Mouse (Mus musculus) embryonic facial prominence, embryonic 12.5 days (tissue): ENCODE measurements at regions not wholly inside any gene's neighbourhood (a gene's known extent, or its start where the extent isn't known, plus 50 kb on each side); places are given as distances from the start of the nearest gene placed in this dataset.
"Not testable (repeated sequence)": the region's sequence is repeated elsewhere in the genome, so short reads cannot be mapped to it uniquely, and the experiment has no call there.

Source experiments
- ATAC-seq: fragments of 200-750 bp; cut with Nextera tagmentation; 2 replicates; pipeline ENCODE4 v1.8.0; 2017; ENCODE audit not compliant: insufficient number of reproducible peaks, insufficient read depth, low FRiP score, low TSS enrichment
- H3K27ac ChIP-seq: fragments of 300-500 bp; sonication (generic); 2 replicates; pipeline ENCODE4 v1.5.1; 2016; ENCODE audit warnings: mild to moderate bottlenecking
- H3K27me3 ChIP-seq: fragments of 300-500 bp; sonication (generic); 2 replicates; pipeline ENCODE4 v1.6.1; 2016; ENCODE audit warnings: mild to moderate bottlenecking, moderate library complexity
- H3K36me3 ChIP-seq: fragments of 300-500 bp; sonication (generic); 2 replicates; pipeline ENCODE4 v1.6.1; 2016; ENCODE audit warnings: mild to moderate bottlenecking
- H3K4me1 ChIP-seq: fragments of 300-500 bp; sonication (generic); 2 replicates; pipeline ENCODE4 v1.6.1; 2016
- H3K4me2 ChIP-seq: fragments of 300-500 bp; sonication (generic); replicated peaks from 2 replicates; pipeline ENCODE4 v1.6.1; 2016; ENCODE audit warnings: mild to moderate bottlenecking, moderate library complexity
- H3K4me3 ChIP-seq: fragments of 300-500 bp; sonication (generic); 2 replicates; pipeline ENCODE4 v1.5.1; 2016; ENCODE audit warnings: mild to moderate bottlenecking
- H3K9ac ChIP-seq: fragments of 300-500 bp; sonication (generic); 2 replicates; pipeline ENCODE4 v1.6.1; 2016; ENCODE audit warnings: mild to moderate bottlenecking, moderate library complexity
- H3K9me3 ChIP-seq: fragments of 300-500 bp; sonication (generic); 2 replicates; pipeline ENCODE4 v1.6.1; 2016; ENCODE audit warnings: mild to moderate bottlenecking, moderate library complexity
- WGBS: fragments of 180-500 bp; shearing (Covaris S2); methylation state at CpG from one replicate; pipeline ENCODE4 v1.1.7; 2016; 5-methylcytosine and 5-hydroxymethylcytosine counted together

DNA sequence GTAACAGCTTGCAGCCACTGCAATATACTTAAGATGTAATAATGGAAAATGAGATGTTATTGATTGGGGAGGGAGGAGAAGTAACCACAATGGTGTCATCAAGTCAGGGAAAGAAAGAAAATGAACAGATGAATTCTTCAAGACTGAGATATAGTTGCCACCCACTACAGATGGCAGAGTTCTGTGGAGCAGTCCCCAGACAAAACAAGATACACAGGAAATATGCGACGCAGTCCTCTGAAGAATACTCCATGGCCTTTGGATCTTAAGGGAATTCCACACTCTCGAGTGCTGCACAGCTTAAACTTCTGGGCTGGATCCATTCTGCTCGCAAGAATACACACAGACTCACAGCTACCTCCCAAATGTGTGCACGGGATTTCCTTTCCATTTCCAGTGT lies 113.4 kb downstream of the Sox4 start:
- H3K9ac ChIP-seq, result no peak overlapping the region
- no peak overlapping the region for H3K4me3 ChIP-seq
- ATAC-seq, result no peak
- no peak overlapping the region for H3K27ac ChIP-seq
- peaks cover 26% of the 10 kb centered on the region for H3K4me1 ChIP-seq
- 68% methylated on average over 5 of the region's 5 CpGs for WGBS
- H3K27me3 ChIP-seq, result no peaks in the 10 kb centered on the region
- no peaks in the 10 kb centered on the region for H3K9me3 ChIP-seq
- H3K36me3 ChIP-seq, result no peaks in the 10 kb centered on the region
- no peak overlapping the region for H3K4me2 ChIP-seq

DNA sequence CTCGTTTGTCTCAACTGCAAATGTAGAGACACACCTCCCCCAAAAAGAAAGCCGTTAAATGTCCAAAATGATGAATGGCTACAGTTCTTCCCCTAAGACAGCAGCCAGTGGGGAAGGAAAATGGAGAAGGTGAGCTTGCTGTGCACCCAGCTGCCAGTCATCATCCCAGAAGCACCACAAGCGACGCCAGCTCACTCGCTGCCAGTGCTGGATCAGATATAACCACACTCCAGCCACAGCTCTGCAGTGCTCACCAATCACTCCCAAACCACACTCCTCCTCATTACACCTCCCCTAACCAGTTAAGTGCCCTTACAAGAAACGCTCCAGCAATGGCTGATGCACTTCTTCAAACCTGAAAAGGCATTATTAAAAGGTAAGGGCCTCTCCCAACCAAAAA lies 114.4 kb downstream of the Sox4 start:
- H3K27me3 ChIP-seq, result no peaks in the 10 kb centered on the region
- no peak overlapping the region for H3K4me3 ChIP-seq
- H3K9me3 ChIP-seq, result no peaks in the 10 kb centered on the region
- no peaks in the 10 kb centered on the region for H3K36me3 ChIP-seq
- H3K9ac ChIP-seq, result no peak overlapping the region
- H3K27ac ChIP-seq, result 0 out of 2 replicates have a peak overlapping the region, but pooled peaks have one; percentile 30
- WGBS, result 47% methylated on average over 6 of the region's 6 CpGs
- no peak for ATAC-seq
- H3K4me1 ChIP-seq, result peaks cover 21% of the 10 kb centered on the region
- no peak overlapping the region for H3K4me2 ChIP-seq

DNA sequence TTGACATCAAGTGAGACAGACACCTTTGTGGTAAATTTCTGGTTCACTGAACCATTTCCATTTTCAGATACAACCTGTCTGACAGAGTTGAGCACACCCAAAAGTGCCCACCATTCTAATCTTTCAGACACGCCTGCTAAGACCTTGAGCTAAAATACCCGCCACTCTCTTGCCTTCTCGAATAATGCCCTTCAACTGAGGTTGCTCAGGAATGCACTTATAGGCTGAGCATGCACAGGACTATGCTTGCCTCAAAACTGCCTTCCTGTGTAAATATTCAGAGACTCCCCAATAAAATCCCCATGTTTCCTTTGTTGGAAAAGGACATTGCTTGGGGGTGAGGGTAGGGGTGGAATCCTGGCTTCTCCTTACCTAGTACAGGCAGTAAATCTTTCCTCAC lies 115.3 kb downstream of the Sox4 start:
- no peaks in the 10 kb centered on the region for H3K36me3 ChIP-seq
- H3K4me2 ChIP-seq, result no peak overlapping the region
- no peak overlapping the region for H3K27ac ChIP-seq
- no peaks in the 10 kb centered on the region for H3K9me3 ChIP-seq
- ATAC-seq, result no peak
- no peak overlapping the region for H3K4me3 ChIP-seq
- peaks cover 21% of the 10 kb centered on the region for H3K4me1 ChIP-seq
- WGBS, result 62% methylated on average over 3 of the region's 3 CpGs
- H3K27me3 ChIP-seq, result no peaks in the 10 kb centered on the region
- H3K9ac ChIP-seq, result no peak overlapping the region

DNA sequence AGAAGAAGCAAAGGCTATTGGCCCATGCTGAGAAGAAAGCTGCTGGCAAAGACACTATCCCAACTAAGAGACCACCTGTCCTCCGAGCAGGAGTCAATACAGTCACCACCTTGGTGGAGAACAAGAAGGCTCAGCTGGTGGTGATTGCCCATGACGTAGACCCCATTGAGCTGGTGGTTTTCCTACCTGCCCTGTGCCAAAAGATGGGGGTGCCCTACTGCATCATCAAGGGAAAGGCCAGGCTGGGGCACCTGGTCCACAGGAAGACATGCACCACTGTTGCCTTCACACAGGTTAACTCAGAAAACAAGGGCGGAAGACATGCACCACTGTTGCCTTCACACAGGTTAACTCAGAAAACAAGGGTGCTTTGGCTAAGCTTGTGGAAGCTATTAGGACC lies 116.3 kb downstream of the Sox4 start:
- not testable (repeated sequence) for H3K27me3 ChIP-seq, H3K27ac ChIP-seq, H3K9ac ChIP-seq, H3K4me3 ChIP-seq, ATAC-seq, H3K9me3 ChIP-seq, H3K36me3 ChIP-seq, H3K4me2 ChIP-seq
- WGBS, result 93% methylated on average over 3 of the region's 3 CpGs
- H3K4me1 ChIP-seq, result peaks cover 26% of the 10 kb centered on the region

DNA sequence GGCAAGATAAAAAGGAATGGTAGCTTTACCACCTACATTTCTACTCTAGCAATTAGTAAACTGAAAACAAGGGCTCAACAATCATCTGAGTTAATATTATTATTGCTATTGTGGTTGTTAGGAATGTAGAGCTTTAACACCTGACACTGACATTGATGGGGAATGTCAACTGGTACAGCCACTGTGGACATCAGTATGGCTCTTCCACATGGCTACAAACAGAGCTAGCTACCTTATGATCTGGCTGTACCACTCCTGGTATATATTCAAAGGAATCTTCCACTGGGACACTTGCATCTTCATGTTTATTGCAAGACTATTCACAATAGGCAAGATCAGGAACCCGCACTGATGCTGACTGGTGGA lies 119.8 kb downstream of the Sox4 start:
- no peaks in the 10 kb centered on the region for H3K9me3 ChIP-seq
- no peak overlapping the region for H3K9ac ChIP-seq
- H3K4me1 ChIP-seq, result peaks cover 26% of the 10 kb centered on the region
- WGBS, result 96% methylated on average over 1 of the region's 1 CpGs
- no peak overlapping the region for H3K4me2 ChIP-seq
- H3K27ac ChIP-seq, result no peak overlapping the region
- H3K36me3 ChIP-seq, result no peaks in the 10 kb centered on the region
- ATAC-seq, result no peak
- no peaks in the 10 kb centered on the region for H3K27me3 ChIP-seq
- H3K4me3 ChIP-seq, result no peak overlapping the region

DNA sequence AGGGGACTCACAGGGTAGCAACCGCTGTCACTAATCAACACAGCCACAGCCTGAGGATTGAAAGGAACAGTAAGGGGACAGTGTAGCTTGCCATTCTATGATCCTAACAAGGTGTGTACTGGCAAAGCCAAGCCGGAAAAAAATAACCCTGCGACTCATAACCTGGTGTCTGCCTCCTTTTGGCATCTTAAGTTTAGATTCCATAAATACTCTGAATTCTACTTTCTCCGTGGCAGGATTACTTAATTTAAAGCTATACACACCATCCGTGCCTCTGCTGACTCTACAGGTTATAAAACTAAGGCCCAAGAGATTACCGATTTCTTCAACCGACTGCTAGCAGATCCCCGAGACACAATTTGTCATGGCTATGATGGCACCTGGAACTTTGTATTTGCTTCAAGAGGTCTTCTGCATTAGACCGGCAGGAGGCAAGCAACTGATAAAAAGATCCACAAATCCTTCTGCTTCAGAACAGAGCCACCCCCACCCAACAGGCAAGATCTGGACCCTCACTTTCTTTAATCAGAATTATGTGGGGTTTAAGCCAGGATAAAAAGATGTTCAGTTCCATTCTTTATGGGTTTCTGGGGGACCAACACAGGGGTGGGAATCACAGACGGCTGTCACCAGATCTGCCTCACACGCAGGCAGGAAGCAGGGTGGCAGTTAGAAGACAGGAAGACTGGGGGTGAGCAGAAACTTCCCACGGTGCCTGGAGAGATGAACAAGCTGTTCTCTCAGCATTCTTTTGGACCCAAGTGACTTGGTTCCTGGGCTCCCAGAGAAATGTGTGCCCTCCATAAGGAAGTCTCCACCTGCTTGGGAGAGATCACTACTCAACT lies 120.4 kb downstream of the Sox4 start:
- Histone ChIP-seq H3K4me3 (no peak overlapping the region), H3K4me2 (no peak overlapping the region), H3K9ac (no peak overlapping the region), H3K4me1 (peaks cover 26% of the 10 kb centered on the region), H3K27ac (0 out of 2 replicates have a peak overlapping the region, but pooled peaks have one; percentile 23), H3K27me3 (no peaks in the 10 kb centered on the region), H3K36me3 (no peaks in the 10 kb centered on the region), H3K9me3 (no peaks in the 10 kb centered on the region)
- WGBS, result 52% methylated on average over 12 of the region's 12 CpGs
- ATAC-seq, result no peak

DNA sequence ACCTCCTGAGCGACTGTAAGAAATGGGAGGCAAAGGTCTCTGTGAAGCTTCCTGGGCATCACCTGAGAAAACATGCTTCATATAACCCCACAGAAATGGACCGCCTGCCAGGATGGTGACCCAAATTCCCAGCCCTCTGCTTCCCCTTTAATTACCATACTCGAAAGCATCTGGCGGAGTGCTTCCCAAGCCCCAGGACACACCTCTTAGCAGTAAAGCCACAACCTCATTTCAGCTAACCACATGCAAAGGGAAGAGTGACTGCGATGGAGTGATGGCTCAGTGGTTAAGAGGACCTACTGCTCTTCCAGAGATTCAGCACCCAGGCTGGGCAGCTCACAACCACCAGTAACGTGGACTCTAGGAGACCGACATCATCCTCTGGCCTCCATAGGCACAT lies 127.2 kb downstream of the Sox4 start:
- peaks cover 28% of the 10 kb centered on the region for H3K4me1 ChIP-seq
- ATAC-seq, result no peak

DNA sequence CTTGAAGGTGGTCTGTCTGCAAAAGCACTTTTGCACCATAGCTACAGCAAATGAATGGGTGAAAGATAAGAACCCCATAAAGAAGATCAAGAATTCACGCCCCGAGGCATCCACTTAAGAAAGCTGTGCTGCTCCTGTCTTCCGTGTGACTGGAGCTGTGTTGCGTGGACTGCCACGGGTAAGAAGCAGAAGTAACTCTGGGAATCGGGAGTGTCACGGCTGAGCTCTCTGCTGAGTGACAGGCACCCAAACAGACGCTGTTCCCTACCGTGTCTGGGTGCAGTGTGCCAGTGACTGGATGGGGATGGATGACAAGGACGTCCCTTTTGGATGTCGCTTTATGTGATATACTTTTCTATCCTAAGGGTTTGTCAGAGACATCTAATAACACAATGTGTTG lies 129.5 kb downstream of the Sox4 start:
- Histone ChIP-seq H3K27ac (no peak overlapping the region), H3K4me1 (peaks cover 19% of the 10 kb centered on the region; the same call in 1 of the 2 replicates), H3K36me3 (peaks cover 4% of the 10 kb centered on the region; the same call in 1 of the 2 replicates), H3K27me3 (no peaks in the 10 kb centered on the region), H3K4me3 (no peak overlapping the region), H3K9me3 (no peaks in the 10 kb centered on the region), H3K4me2 (no peak overlapping the region), H3K9ac (no peak overlapping the region)
- no peak for ATAC-seq
- 49% methylated on average over 11 of the region's 11 CpGs for WGBS

More for the DNA sequence above, 127.2 kb downstream of the Sox4 start:
- H3K27ac ChIP-seq, result no peak overlapping the region
- H3K4me3 ChIP-seq, result no peak overlapping the region
- H3K36me3 ChIP-seq, result no peaks in the 10 kb centered on the region
- no peak overlapping the region for H3K9ac ChIP-seq
- WGBS, result 82% methylated on average over 7 of the region's 7 CpGs
- H3K4me2 ChIP-seq, result no peak overlapping the region
- no peaks in the 10 kb centered on the region for H3K9me3 ChIP-seq
- no peaks in the 10 kb centered on the region for H3K27me3 ChIP-seq

DNA sequence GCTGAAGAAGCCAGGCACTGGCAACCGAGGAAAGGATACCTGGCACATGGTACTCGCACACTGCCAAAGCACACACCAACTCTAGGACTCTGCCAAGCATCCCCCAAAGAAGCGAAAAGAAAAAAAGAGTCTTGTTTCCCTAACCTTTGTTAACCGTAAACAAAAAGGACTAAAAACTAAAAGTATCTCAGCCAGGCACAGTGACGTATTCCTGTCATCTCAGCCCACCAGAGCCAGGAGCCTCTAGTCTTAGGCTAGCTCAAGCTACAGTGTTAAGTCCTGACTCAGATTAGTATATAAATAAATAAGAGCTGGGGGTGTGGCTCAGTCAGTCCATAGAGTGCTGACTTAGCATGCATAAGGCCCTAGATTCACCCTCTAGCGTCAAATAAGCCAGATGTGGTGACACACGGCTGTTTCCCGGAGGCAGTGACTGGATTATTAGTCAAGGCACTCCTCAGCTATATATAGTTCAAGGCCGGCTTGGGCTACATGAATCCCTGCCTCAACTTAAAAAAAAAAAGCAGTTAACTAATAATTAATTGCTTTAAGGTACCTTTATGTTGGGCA lies 130.1 kb downstream of the Sox4 start:
- Histone ChIP-seq H3K27ac (no peak overlapping the region), H3K36me3 (peaks cover 6% of the 10 kb centered on the region; the same call in 1 of the 2 replicates), H3K4me1 (peaks cover 19% of the 10 kb centered on the region; the same call in 1 of the 2 replicates), H3K4me2 (no peak overlapping the region), H3K4me3 (no peak overlapping the region), H3K9me3 (no peaks in the 10 kb centered on the region), H3K27me3 (no peaks in the 10 kb centered on the region), H3K9ac (no peak overlapping the region)
- 78% methylated on average over 9 of the region's 9 CpGs for WGBS
- no peak for ATAC-seq

DNA sequence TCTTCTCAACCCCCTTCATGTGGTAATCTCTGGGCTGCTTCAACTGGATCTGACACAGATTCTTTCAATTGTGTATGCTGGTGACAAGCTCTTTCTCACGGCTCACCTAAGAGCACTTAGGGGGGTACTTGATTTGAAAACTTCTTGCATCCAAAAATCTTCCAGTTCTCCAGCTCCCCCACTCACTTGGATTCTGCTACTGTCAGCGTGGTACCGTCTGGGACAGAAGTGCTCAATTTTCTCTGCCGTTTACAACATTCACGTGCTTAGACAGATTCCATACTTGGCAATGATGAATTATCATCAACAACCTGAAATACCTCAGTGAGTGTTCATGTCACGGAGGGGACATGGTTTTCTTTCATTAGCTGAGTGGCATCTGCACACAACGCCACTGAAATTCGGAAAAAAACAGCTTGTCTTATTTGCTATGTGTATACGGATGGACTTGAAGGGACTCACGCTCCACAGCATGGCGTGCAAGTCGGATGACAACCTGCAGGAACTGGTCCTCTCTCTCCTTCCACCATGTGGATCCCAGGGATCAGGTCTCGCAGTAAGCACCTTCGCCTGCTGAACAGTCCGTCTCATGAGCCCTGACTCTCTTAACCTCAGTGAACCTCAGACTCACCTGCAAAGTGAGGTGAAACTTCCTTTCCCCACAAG lies 132.5 kb downstream of the Sox4 start:
- Histone ChIP-seq H3K27me3 (no peaks in the 10 kb centered on the region), H3K4me1 (peaks cover 15% of the 10 kb centered on the region; the same call in 1 of the 2 replicates), H3K36me3 (peaks cover 6% of the 10 kb centered on the region; the same call in 1 of the 2 replicates), H3K4me2 (no peak overlapping the region), H3K9me3 (no peaks in the 10 kb centered on the region), H3K4me3 (no peak overlapping the region), H3K27ac (no peak overlapping the region), H3K9ac (no peak overlapping the region)
- 77% methylated on average over 15 of the region's 15 CpGs for WGBS
- no peak for ATAC-seq

DNA sequence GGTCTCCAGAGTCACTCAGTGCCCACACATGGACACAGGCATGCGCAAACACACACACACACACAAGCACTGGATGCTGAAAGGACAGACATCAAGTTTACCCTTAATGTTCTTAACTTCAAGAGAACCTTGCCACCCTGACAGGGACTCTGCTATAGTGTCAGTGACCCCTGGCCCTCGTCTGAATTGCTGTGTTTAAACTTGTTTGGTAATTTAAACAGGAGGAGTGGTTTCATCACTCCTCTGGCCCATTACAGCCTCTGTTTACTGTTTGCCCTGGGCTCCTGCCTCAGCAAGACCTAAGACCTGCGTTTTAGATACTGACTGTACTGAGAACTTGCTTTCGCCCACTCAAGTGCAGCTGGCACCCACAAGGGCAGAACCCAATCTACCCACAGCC lies 139.4 kb downstream of the Sox4 start:
- Histone ChIP-seq H3K4me1 (peaks cover 44% of the 10 kb centered on the region), H3K4me2 (no peak overlapping the region), H3K9me3 (no peaks in the 10 kb centered on the region), H3K4me3 (no peak overlapping the region), H3K27ac (no peak overlapping the region), H3K36me3 (peaks cover 4% of the 10 kb centered on the region; the same call in 1 of the 2 replicates), H3K27me3 (no peaks in the 10 kb centered on the region), H3K9ac (no peak overlapping the region)
- ATAC-seq, result no peak
- whole genome bisulfite sequencing, result 69% methylated on average over 4 of the region's 4 CpGs
